Mouse (Mus musculus) kidney, embryonic 14.5 days (tissue): ENCODE data around the gene Specc1. TPM values are rescaled to one million over a fixed set of nuclear protein-coding genes. Genes with fewer than 3 reads are reported as not detected.
A peak's percentile ranks its signal among the peaks of the same experiment; 100 is the strongest.

Source experiments
- ATAC-seq: fragments of 200-750 bp; cut with Nextera tagmentation; 2 replicates; pipeline ENCODE4 v1.8.0; 2017; ENCODE audit warnings: moderate number of reproducible peaks, mild to moderate bottlenecking, moderate TSS enrichment, moderate library complexity; ENCODE audit not compliant: low FRiP score, low TSS enrichment
- H3K27ac ChIP-seq: fragments of 300-500 bp; sonication (generic); 2 replicates; pipeline ENCODE4 v1.5.1; 2014; ENCODE audit warnings: low read depth, mild to moderate bottlenecking, low read length, moderate library complexity, mixed read lengths
- H3K27me3 ChIP-seq: fragments of 300-500 bp; sonication (generic); 2 replicates; pipeline ENCODE4 v1.6.1; 2014; ENCODE audit warnings: mild to moderate bottlenecking, low read length; ENCODE audit not compliant: control insufficient read depth, insufficient read depth
- H3K36me3 ChIP-seq: fragments of 300-500 bp; sonication (generic); 2 replicates; pipeline ENCODE4 v1.6.1; 2014; ENCODE audit warnings: low read length, mixed read lengths; ENCODE audit not compliant: control insufficient read depth, insufficient read depth
- H3K4me1 ChIP-seq: fragments of 300-500 bp; sonication (generic); 2 replicates; pipeline ENCODE4 v1.6.1; 2014; ENCODE audit warnings: low read length, mixed read lengths; ENCODE audit not compliant: control insufficient read depth, insufficient read depth
- H3K4me2 ChIP-seq: fragments of 300-500 bp; sonication (generic); replicated peaks from 2 replicates; pipeline ENCODE4 v1.6.1; 2014; ENCODE audit warnings: low read depth, mild to moderate bottlenecking, low read length
- H3K4me3 ChIP-seq: fragments of 300-500 bp; sonication (generic); 2 replicates; pipeline ENCODE4 v1.5.1; 2014; ENCODE audit warnings: mild to moderate bottlenecking, low read length
- H3K9ac ChIP-seq: fragments of 300-500 bp; sonication (generic); 2 replicates; pipeline ENCODE4 v1.6.1; 2014; ENCODE audit warnings: low read depth, mild to moderate bottlenecking, low read length, moderate library complexity
- H3K9me3 ChIP-seq: fragments of 300-500 bp; sonication (generic); 2 replicates; pipeline ENCODE4 v1.6.1; 2016; ENCODE audit warnings: low read length; ENCODE audit not compliant: control insufficient read depth
- WGBS: fragments of 180-500 bp; shearing (Covaris S2); extraction: QIAGEN DNeasy Blood & Tissue Kit; methylation state at CpG from one replicate; pipeline ENCODE4 v1.1.7; 2014; 5-methylcytosine and 5-hydroxymethylcytosine counted together
- polyA plus RNA-seq: library from polyadenylated mRNA; unstranded; fragments of >200 nt; fragmentation: Nextera tagmentation; extraction: Ambion mirVana; gene quantifications from 2 replicates; pipeline ENCODE4 v1.2.1, GENCODE M21; 2014

Gene Specc1
- polyA plus RNA-seq, 1 experiment from 2014 or later: 13.6 TPM

- Histone ChIP-seq H3K4me1 (no peaks in the 10 kb centered on the region), H3K4me3 (no peak overlapping the region), H3K27me3 (no peaks in the 10 kb centered on the region), H3K9ac (no peak overlapping the region), H3K4me2 (no peak overlapping the region), H3K36me3 (no peaks in the 10 kb centered on the region), H3K27ac (no peak overlapping the region), H3K9me3 (no peaks in the 10 kb centered on the region)
- WGBS: 74% methylated on average over 2 of the region's 2 CpGs
- ATAC-seq: no peak
Observed at GRCm38 (mm10) chr11:62069554-62069953, 113.0 kb downstream of the Specc1 start.

- no peaks in the 10 kb centered on the region for H3K36me3 ChIP-seq
- H3K4me2 ChIP-seq: no peak overlapping the region
- no peaks in the 10 kb centered on the region for H3K27me3 ChIP-seq
- no peak overlapping the region for H3K4me3 ChIP-seq
- H3K9me3 ChIP-seq: no peaks in the 10 kb centered on the region
- H3K4me1 ChIP-seq: no peaks in the 10 kb centered on the region
- H3K27ac ChIP-seq: no peak overlapping the region
- H3K9ac ChIP-seq: no peak overlapping the region
- 84% methylated on average over 7 of the region's 7 CpGs for WGBS
- ATAC-seq: no peak
Observed at GRCm38 (mm10) chr11:62070206-62070605, 113.6 kb downstream of the Specc1 start.

GRCm38 (mm10) chr11:62072406-62072805 is 115.8 kb downstream of the Specc1 start:
- Histone ChIP-seq H3K4me2 (no peak overlapping the region), H3K27me3 (no peaks in the 10 kb centered on the region), H3K9ac (no peak overlapping the region), H3K9me3 (no peaks in the 10 kb centered on the region), H3K27ac (no peak overlapping the region), H3K4me1 (peaks cover 5% of the 10 kb centered on the region), H3K4me3 (no peak overlapping the region), H3K36me3 (no peaks in the 10 kb centered on the region)
- WGBS: 76% methylated on average over 3 of the region's 3 CpGs
- no peak for ATAC-seq

- H3K9me3 ChIP-seq: no peaks in the 10 kb centered on the region
- no peak for ATAC-seq
- H3K4me2 ChIP-seq: no peak overlapping the region
- no peak overlapping the region for H3K27ac ChIP-seq
- H3K36me3 ChIP-seq: no peaks in the 10 kb centered on the region
- H3K4me3 ChIP-seq: no peak overlapping the region
- H3K4me1 ChIP-seq: peaks cover 5% of the 10 kb centered on the region
- no peak overlapping the region for H3K9ac ChIP-seq
- no peaks in the 10 kb centered on the region for H3K27me3 ChIP-seq
- 86% methylated on average over 7 of the region's 7 CpGs for WGBS
Observed at GRCm38 (mm10) chr11:62073575-62074140, 117.1 kb downstream of the Specc1 start.

- Histone ChIP-seq H3K9me3 (no peaks in the 10 kb centered on the region), H3K36me3 (no peaks in the 10 kb centered on the region), H3K27ac (no peak overlapping the region), H3K4me3 (no peak overlapping the region), H3K4me2 (no peak overlapping the region), H3K27me3 (no peaks in the 10 kb centered on the region), H3K4me1 (peaks cover 5% of the 10 kb centered on the region), H3K9ac (no peak overlapping the region)
- no peak for ATAC-seq
- WGBS: 91% methylated on average over 8 of the region's 8 CpGs
Observed at GRCm38 (mm10) chr11:62074578-62074977, 118.0 kb downstream of the Specc1 start.

- peaks cover 5% of the 10 kb centered on the region for H3K4me1 ChIP-seq
- H3K27ac ChIP-seq: no peak overlapping the region
- no peak for ATAC-seq
- no peaks in the 10 kb centered on the region for H3K27me3 ChIP-seq
- H3K4me2 ChIP-seq: no peak overlapping the region
- no peak overlapping the region for H3K9ac ChIP-seq
- no peaks in the 10 kb centered on the region for H3K9me3 ChIP-seq
- WGBS: 80% methylated on average over 3 of the region's 3 CpGs
- H3K4me3 ChIP-seq: no peak overlapping the region
- no peaks in the 10 kb centered on the region for H3K36me3 ChIP-seq
Observed at GRCm38 (mm10) chr11:62075071-62075470, 118.5 kb downstream of the Specc1 start.

GRCm38 (mm10) chr11:62075551-62075950 is 119.0 kb downstream of the Specc1 start:
- no peak for ATAC-seq
- Histone ChIP-seq H3K27me3 (no peaks in the 10 kb centered on the region), H3K4me2 (no peak overlapping the region), H3K9ac (no peak overlapping the region), H3K4me3 (no peak overlapping the region), H3K4me1 (peaks cover 5% of the 10 kb centered on the region), H3K9me3 (no peaks in the 10 kb centered on the region), H3K36me3 (no peaks in the 10 kb centered on the region), H3K27ac (no peak overlapping the region)
- WGBS: 92% methylated on average over 5 of the region's 5 CpGs

GRCm38 (mm10) chr11:62076345-62077156 is 120.0 kb downstream of the Specc1 start:
- Histone ChIP-seq H3K9ac (peak overlapping the region; percentile 73), H3K27ac (peak overlapping the region; percentile 94)
- ATAC-seq: peak; percentile 99

GRCm38 (mm10) chr11:62077157-62077865 is 120.7 kb downstream of the Specc1 start:
- Histone ChIP-seq H3K36me3 (no peaks in the 10 kb centered on the region), H3K4me2 (peak overlapping the region; percentile 79), H3K9ac (peak overlapping the region; percentile 73), H3K4me1 (peaks cover 5% of the 10 kb centered on the region), H3K9me3 (no peaks in the 10 kb centered on the region), H3K27ac (peak overlapping the region; percentile 94), H3K27me3 (no peaks in the 10 kb centered on the region), H3K4me3 (peak overlapping the region; percentile 70)
- ATAC-seq: no peak
- WGBS: 1% methylated on average over 44 of the region's 51 CpGs

More at GRCm38 (mm10) chr11:62076345-62077156, 120.0 kb downstream of the Specc1 start:
- peak overlapping the region; percentile 70 for H3K4me3 ChIP-seq
- H3K9me3 ChIP-seq: no peaks in the 10 kb centered on the region
- peaks cover 5% of the 10 kb centered on the region for H3K4me1 ChIP-seq
- H3K27me3 ChIP-seq: no peaks in the 10 kb centered on the region
- 5% methylated on average over 40 of the region's 42 CpGs for whole genome bisulfite sequencing
- H3K4me2 ChIP-seq: peak overlapping the region; percentile 79
- H3K36me3 ChIP-seq: no peaks in the 10 kb centered on the region
